Comparison of ENCODE assay signal across 25 mouse cellular contexts in the genomic region with DNA sequence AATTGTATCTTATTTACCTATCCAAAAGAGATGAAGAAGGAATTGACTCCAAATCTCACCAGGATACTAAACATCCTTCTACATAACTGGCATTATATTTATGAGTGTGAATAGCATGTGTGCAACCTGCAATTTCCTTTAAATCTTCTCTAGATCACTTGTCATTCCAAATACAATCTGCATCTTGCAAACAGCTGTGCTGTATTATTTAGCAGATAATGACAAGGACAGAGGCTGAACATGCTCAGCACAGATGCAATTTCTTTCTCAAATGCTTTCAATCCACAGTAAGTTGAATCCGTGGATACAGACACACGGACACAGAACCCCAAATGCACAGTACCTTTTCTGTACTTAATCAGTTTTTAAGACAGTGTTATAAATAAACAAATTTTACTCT.
"Had no signal": no experiment of that assay in that cellular context is flagged by ENCODE, and none has a peak within 500 bp of the region (broad histone marks: within the 10 kb centered on the region; RNA-seq: fewer than 3 reads in every experiment).

No protein-coding gene starts in this region.

- H3K27ac ChIP-seq: gastrocnemius, adult 2 months; heart, embryonic 10.5 days; hindbrain, embryonic 10.5 days; hindbrain, embryonic 12.5 days; hindbrain, embryonic 14.5 days; intestine, embryonic 15.5 days; layer of hippocampus, adult 2 months; left cerebral cortex, adult 2 months; limb, embryonic 10.5 days; limb, embryonic 12.5 days had no signal

- ATAC-seq: hindbrain, embryonic 16.5 days; inflammation-experienced regulatory T-cells, adult 6 months; intestine, embryonic 15.5 days; intestine, postnatal 0 days had no signal

- H3K4me2 ChIP-seq: heart, embryonic 12.5 days; hindbrain, embryonic 12.5 days; hindbrain, embryonic 14.5 days; intestine, embryonic 15.5 days; limb, embryonic 12.5 days had no signal

- H3K4me1 ChIP-seq: heart, embryonic 10.5 days; heart, embryonic 12.5 days; hindbrain, embryonic 10.5 days; hindbrain, embryonic 12.5 days; intestine, embryonic 15.5 days; limb, embryonic 10.5 days; limb, embryonic 12.5 days had no signal

- H3K9ac ChIP-seq: heart, embryonic 12.5 days; hindbrain, embryonic 12.5 days; hindbrain, embryonic 14.5 days; intestine, embryonic 15.5 days; limb, embryonic 12.5 days had no signal

- H3K9me3 ChIP-seq: heart, embryonic 10.5 days; heart, embryonic 12.5 days; hindbrain, embryonic 10.5 days; hindbrain, embryonic 12.5 days; intestine, embryonic 15.5 days; limb, embryonic 10.5 days; limb, embryonic 12.5 days had no signal

- H3K4me3 ChIP-seq: gastrocnemius, adult 2 months; heart, embryonic 10.5 days; heart, embryonic 12.5 days; hindbrain, embryonic 10.5 days; hindbrain, embryonic 12.5 days; intestine, embryonic 15.5 days; layer of hippocampus, adult 2 months; left cerebral cortex, adult 2 months; limb, embryonic 10.5 days; limb, embryonic 12.5 days had no signal

- H3K36me3 ChIP-seq: heart, embryonic 10.5 days; heart, embryonic 12.5 days; hindbrain, embryonic 10.5 days; hindbrain, embryonic 12.5 days; intestine, embryonic 15.5 days; limb, embryonic 10.5 days; limb, embryonic 12.5 days had no signal

- DNase-seq: gastrocnemius, adult 2 months; gastrocnemius, postnatal 10 days; gastrocnemius, postnatal 25 days; heart, adult 18-20 months; heart, postnatal 10 days; heart, postnatal 4 days; kidney, adult 18-20 months; kidney, adult 8-10 months; kidney, postnatal 10 days; kidney, postnatal 25 days; kidney, postnatal 4 days; liver had no signal

- H3K27me3 ChIP-seq: heart, embryonic 12.5 days; hindbrain, embryonic 12.5 days; intestine, embryonic 15.5 days; limb, embryonic 12.5 days had no signal
